Mouse (Mus musculus): Measurements from ENCODE around the gene Magi2.

GRCm38 (mm10) chr5:20259719-20260118 lies 1032.9 kb downstream of the Magi2 start:
- TF ChIP-seq POLR2A (IDR thresholded peaks at IDR 0.05; ENCODE audit: insufficient read length, low read depth) (no peak), MAX (IDR thresholded peaks at IDR 0.05; ENCODE audit: low read depth) (no peak), POLR2AphosphoS2 (IDR thresholded peaks at IDR 0.05; ENCODE audit: insufficient read length, low read depth) (no peak), TCF12 (IDR thresholded peaks at IDR 0.05; ENCODE audit: insufficient read depth, poor library complexity, severe bottlenecking) (no peak), E2F4 (IDR thresholded peaks at IDR 0.05; ENCODE audit: insufficient read depth) (no peak), MYOG (IDR thresholded peaks at IDR 0.05; ENCODE audit: control insufficient read depth in 1 of 3, insufficient read depth in 1 of 3, insufficient read length in 2 of 3, low read depth in 2 of 3) (no peak), TCF3 (IDR thresholded peaks at IDR 0.05; ENCODE audit: insufficient read length, low read depth) (no peak), USF1 (IDR thresholded peaks at IDR 0.05; ENCODE audit: low read depth) (no peak), SRF (IDR thresholded peaks at IDR 0.05; ENCODE audit: control insufficient read depth, insufficient read length, low read depth) (no peak), MYOD1 (IDR thresholded peaks at IDR 0.05; ENCODE audit: control insufficient read depth in 1 of 3, insufficient read length in 2 of 3, low read depth in 2 of 3) (no peak), CEBPB (IDR thresholded peaks at IDR 0.05; ENCODE audit: insufficient read depth, poor library complexity, severe bottlenecking) (no peak)

Measured in myocyte (in vitro differentiated cells).